Mouse (Mus musculus): ENCODE data around the gene Olfr963.

DNA sequence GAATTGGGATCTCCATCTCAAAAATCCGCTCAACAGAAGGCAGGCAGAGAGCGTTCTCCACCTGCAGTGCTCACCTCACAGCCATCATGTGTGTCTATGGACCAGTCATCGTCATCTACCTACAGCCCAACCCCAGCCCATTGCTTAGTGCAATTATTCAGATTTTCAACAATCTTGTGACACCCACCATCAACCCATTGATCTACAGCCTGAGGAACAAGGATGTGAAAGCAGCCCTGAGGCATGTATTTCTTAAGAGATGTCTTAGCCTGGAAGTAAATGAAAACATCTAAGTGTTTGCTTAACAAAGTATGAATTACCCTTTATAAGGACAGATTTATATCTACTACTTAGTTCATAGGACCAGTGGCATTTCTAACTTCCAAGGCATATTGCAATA lies 43.2 kb upstream of the Olfr963 start:
- TF ChIP-seq ZNF384 (IDR thresholded peaks at IDR 0.05; ENCODE audit: low read depth, low read length) (no peak), CHD2 (IDR thresholded peaks at IDR 0.05; ENCODE audit: low read depth, low read length) (no peak), HCFC1 (IDR thresholded peaks at IDR 0.05; ENCODE audit: borderline replicate concordance, insufficient read depth, low read length) (no peak), MAFK (IDR thresholded peaks at IDR 0.05; ENCODE audit: insufficient read depth, low read depth, low read length) (no peak), ZC3H11A (IDR thresholded peaks at IDR 0.05; ENCODE audit: borderline replicate concordance, low read depth, low read length) (no peak)

All from ES-E14 (cell line).